Mouse (Mus musculus) bone marrow macrophage, adult 2 months (primary cell): ENCODE data around the gene Magi2.

Experiments used
- CTCF ChIP-seq: IDR thresholded peaks from 2 replicates; pipeline ENCODE4 v1.5.1; 2012; ENCODE audit warnings: low read depth, mild to moderate bottlenecking, low read length, moderate library complexity
- POLR2A ChIP-seq: IDR thresholded peaks from 2 replicates; pipeline ENCODE4 v1.6.1; 2012; ENCODE audit warnings: mild to moderate bottlenecking, low read depth, low read length, borderline replicate concordance

DNA sequence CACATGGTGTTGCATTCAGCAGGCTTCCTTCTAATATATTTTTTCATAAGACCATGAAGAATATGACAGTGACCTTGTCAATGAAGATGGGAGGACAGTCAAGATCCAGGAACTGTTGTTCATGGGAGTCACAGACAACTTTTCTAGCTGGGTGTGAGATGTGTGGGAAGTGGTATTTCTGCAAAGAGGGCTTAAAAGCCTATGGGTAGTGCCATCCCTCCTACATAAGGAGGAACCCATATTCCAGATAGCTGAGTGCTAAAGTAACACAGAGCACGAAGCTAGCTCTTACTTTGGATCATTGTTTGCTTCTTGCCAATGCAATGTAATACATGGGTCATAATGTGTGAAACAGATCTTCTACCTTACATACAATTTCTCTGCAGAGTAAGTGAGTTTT, 1146.8 kb downstream of the Magi2 start:
- TF ChIP-seq POLR2A (no peak), CTCF (no peak)
